Mouse (Mus musculus) ES-E14 (cell line): Measurements from ENCODE around the gene Cwc25. TPM values are rescaled to one million over a fixed set of nuclear protein-coding genes. Genes with fewer than 3 reads are reported as not detected.

Experiments
- DNase-seq: peaks from one replicate; pipeline ENCODE4 v3.0.0-alpha.2; 2013; ENCODE audit warnings: low read depth, low spot score
- H3K27ac ChIP-seq: 2 replicates; pipeline ENCODE4 v1.5.1; 2012; ENCODE audit warnings: low read depth, mild to moderate bottlenecking, low read length, moderate library complexity, mixed read lengths; ENCODE audit not compliant: poor library complexity, insufficient read depth, severe bottlenecking
- H3K36me3 ChIP-seq: 2 replicates; pipeline ENCODE4 v1.6.1; 2012; ENCODE audit warnings: mild to moderate bottlenecking, low read length, moderate library complexity, mixed read lengths; ENCODE audit not compliant: control insufficient read depth, poor library complexity, insufficient read depth, severe bottlenecking
- H3K4me1 ChIP-seq, 2 experiments: fragments of 150-350 bp in 1 of 2; sonication (generic) in 1 of 2; 2 replicates each; pipeline ENCODE4 v1.6.1; 2012; ENCODE audit warnings: low read length in 2 of 2, mild to moderate bottlenecking in 1 of 2, mixed read lengths in 1 of 2; ENCODE audit not compliant: control insufficient read depth in 2 of 2, insufficient read depth in 2 of 2, poor library complexity in 1 of 2
- H3K4me3 ChIP-seq, 2 experiments: fragments of 150-350 bp in 1 of 2; sonication (generic) in 1 of 2; 2 replicates each; pipeline ENCODE4 v1.5.1; 2012; ENCODE audit warnings: low read length in 2 of 2, low read depth in 1 of 2, mild to moderate bottlenecking in 1 of 2, mixed read lengths in 1 of 2; ENCODE audit not compliant: insufficient read depth in 1 of 2, poor library complexity in 1 of 2, severe bottlenecking in 1 of 2
- H3K9ac ChIP-seq: 2 replicates; pipeline ENCODE4 v1.6.1; 2012; ENCODE audit warnings: low read depth, mild to moderate bottlenecking, low read length, mixed read lengths; ENCODE audit not compliant: poor library complexity, insufficient read depth, severe bottlenecking
- H3K9me3 ChIP-seq: fragments of 150-350 bp; sonication (generic); 2 replicates; pipeline ENCODE4 v1.6.1; 2012; ENCODE audit warnings: low read depth, mild to moderate bottlenecking, low read length; ENCODE audit not compliant: control insufficient read depth, insufficient read depth
- CHD2 ChIP-seq: IDR thresholded peaks from 2 replicates; pipeline ENCODE4 v1.6.1; 2014; ENCODE audit warnings: mild to moderate bottlenecking, low read depth, low read length, inconsistent platforms
- HCFC1 ChIP-seq: IDR thresholded peaks from 2 replicates; pipeline ENCODE4 v1.6.1; 2012; ENCODE audit warnings: low read length, inconsistent platforms, borderline replicate concordance; ENCODE audit not compliant: insufficient read depth
- MAFK ChIP-seq: IDR thresholded peaks from 2 replicates; pipeline ENCODE4 v1.6.1; 2014; ENCODE audit warnings: mild to moderate bottlenecking, low read depth, low read length, inconsistent platforms; ENCODE audit not compliant: insufficient read depth
- ZC3H11A ChIP-seq: IDR thresholded peaks from 2 replicates; pipeline ENCODE4 v1.6.1; 2012; ENCODE audit warnings: low read depth, mild to moderate bottlenecking, inconsistent platforms, low read length, borderline replicate concordance
- ZNF384 ChIP-seq: IDR thresholded peaks from 2 replicates; pipeline ENCODE4 v1.6.1; 2012; ENCODE audit warnings: low read depth, low read length, inconsistent platforms
- in situ Hi-C, 2 experiments: fragments of 600-800 bp; cut with MboI; formaldehyde crosslinking; loops; one replicate each; pipeline ENCODE4 v1.15.1; 2025; ENCODE audit warnings: low sequenced_read_pairs in 2 of 2, inconsistent platforms in 1 of 2; ENCODE audit not compliant: unreplicated experiment in 2 of 2
- total RNA-seq: library from RNA; depleted of rRNA; stranded (reverse); fragments of 300-350 nt; gene quantifications from 2 replicates; pipeline ENCODE4 v1.2.3, GENCODE M21; 2012

Gene Cwc25
- total RNA-seq, 1 experiment = 18.5 TPM

- H3K4me3 ChIP-seq = peak overlapping the region in 1 of 2 experiments; percentile 30; a peak in 3 of 4 replicates
- no peak for DNase-seq
- H3K9me3 ChIP-seq = no peaks in the 10 kb centered on the region
- peak overlapping the region; percentile 26 for H3K27ac ChIP-seq
- peaks cover 0 to 3% of the 10 kb centered on the region in 2 experiments; a peak in 1 of 4 replicates for H3K4me1 ChIP-seq
- H3K9ac ChIP-seq = peak overlapping the region; percentile 24; the same call in 1 of the 2 replicates
- in situ Hi-C loops = no loop called here
- no peak for TF ChIP-seq HCFC1
- no peak for TF ChIP-seq MAFK
- TF ChIP-seq CHD2 = no peak
- TF ChIP-seq ZNF384 = no peak
- TF ChIP-seq ZC3H11A = no peak
- H3K36me3 ChIP-seq = peaks cover 31% of the 10 kb centered on the region
Observed at GRCm38 (mm10) chr11:97775186-97775585, 8.8 kb upstream of the Cwc25 start.

GRCm38 (mm10) chr11:97771410-97771809 lies 5.1 kb upstream of the Cwc25 start:
- Histone ChIP-seq H3K36me3 (no peaks in the 10 kb centered on the region), H3K27ac (no peak overlapping the region), H3K4me1 (peaks cover 0 to 3% of the 10 kb centered on the region in 2 experiments; a peak in 1 of 4 replicates), H3K9ac (no peak overlapping the region), H3K4me3 (no peak overlapping the region), H3K9me3 (no peaks in the 10 kb centered on the region)
- in situ Hi-C loops = no loop called here
- TF ChIP-seq ZC3H11A (no peak), HCFC1 (no peak), ZNF384 (no peak), MAFK (no peak), CHD2 (no peak)
- DNase-seq = no peak

GRCm38 (mm10) chr11:97769704-97770103 lies 3.3 kb upstream of the Cwc25 start:
- Histone ChIP-seq H3K36me3 (peaks cover 4% of the 10 kb centered on the region; the same call in 1 of the 2 replicates), H3K4me1 (peaks cover 0 to 6% of the 10 kb centered on the region in 2 experiments; a peak in 2 of 4 replicates), H3K9ac (no peak overlapping the region), H3K9me3 (no peaks in the 10 kb centered on the region), H3K4me3 (no peak overlapping the region), H3K27ac (no peak overlapping the region)
- DNase-seq = no peak
- in situ Hi-C loops = no loop called here
- TF ChIP-seq ZC3H11A (no peak), MAFK (no peak), HCFC1 (no peak), CHD2 (no peak), ZNF384 (no peak)

- Histone ChIP-seq H3K9me3 (no peaks in the 10 kb centered on the region), H3K4me3 (no peak overlapping the region), H3K4me1 (peaks cover 0 to 8% of the 10 kb centered on the region in 2 experiments; a peak in 2 of 4 replicates), H3K27ac (no peak overlapping the region), H3K9ac (no peak overlapping the region), H3K36me3 (peaks cover 25% of the 10 kb centered on the region)
- no peak for TF ChIP-seq CHD2
- TF ChIP-seq HCFC1 = no peak
- TF ChIP-seq ZNF384 = no peak
- TF ChIP-seq ZC3H11A = no peak
- no peak for TF ChIP-seq MAFK
- in situ Hi-C loops = no loop called here
- no peak for DNase-seq
Observed at GRCm38 (mm10) chr11:97761638-97762037, 4.7 kb downstream of the Cwc25 start.

GRCm38 (mm10) chr11:97758942-97759341 lies 7.4 kb downstream of the Cwc25 start:
- TF ChIP-seq CHD2 (no peak), ZNF384 (no peak), HCFC1 (no peak), ZC3H11A (no peak), MAFK (no peak)
- Histone ChIP-seq H3K4me3 (no peak overlapping the region), H3K36me3 (peaks cover 30% of the 10 kb centered on the region), H3K4me1 (peaks cover 0 to 4% of the 10 kb centered on the region in 2 experiments; a peak in 1 of 4 replicates), H3K27ac (no peak overlapping the region), H3K9me3 (no peaks in the 10 kb centered on the region), H3K9ac (no peak overlapping the region)
- no peak for DNase-seq
- in situ Hi-C loops = no loop called here
